Mouse (Mus musculus) cerebellum, adult 11 months (tissue): ENCODE measurements around the gene 1700003E16Rik.
A peak's percentile ranks its signal among the peaks of the same experiment; 100 is the strongest.

Experiments used
- DNase-seq: peaks from one replicate; pipeline ENCODE4 v3.0.0; 2022

Gene 1700003E16Rik

GRCm38 (mm10) chr6:83161921-83162641 is 5.9 kb downstream of the 1700003E16Rik start:
- DNase-seq: peak; percentile 53

- DNase-seq: peak; percentile 78
Measured at GRCm38 (mm10) chr6:83162701-83163100, 6.5 kb downstream of the 1700003E16Rik start.

- no peak for DNase-seq
Measured at GRCm38 (mm10) chr6:83165026-83165606, 8.9 kb downstream of the 1700003E16Rik start.

- DNase-seq: peak; percentile 95
Measured at GRCm38 (mm10) chr6:83165607-83166242, 9.5 kb downstream of the 1700003E16Rik start, which contains the start of gene Dctn1. Gene Dctn1, plus strand, starts transcription at chr6:83165920.

GRCm38 (mm10) chr6:83166243-83166630 is 10.0 kb downstream of the 1700003E16Rik start:
- DNase-seq: no peak

GRCm38 (mm10) chr6:83169872-83170271 is 13.7 kb downstream of the 1700003E16Rik start:
- no peak for DNase-seq

GRCm38 (mm10) chr6:83171063-83171462 is 14.9 kb downstream of the 1700003E16Rik start:
- DNase-seq: no peak

- no peak for DNase-seq
Measured at GRCm38 (mm10) chr6:83172240-83172920, 16.2 kb downstream of the 1700003E16Rik start.

- DNase-seq: no peak
Measured at GRCm38 (mm10) chr6:83175996-83176395, 19.8 kb downstream of the 1700003E16Rik start.

- DNase-seq: peak; percentile 62
Measured at GRCm38 (mm10) chr6:83179390-83180117, 23.4 kb downstream of the 1700003E16Rik start.

GRCm38 (mm10) chr6:83180605-83181004 is 24.4 kb downstream of the 1700003E16Rik start:
- no peak for DNase-seq

GRCm38 (mm10) chr6:83184858-83185435 is 28.7 kb downstream of the 1700003E16Rik start:
- no peak for DNase-seq

GRCm38 (mm10) chr6:83185895-83186861 is 30.0 kb downstream of the 1700003E16Rik start:
- peak; percentile 91 for DNase-seq

GRCm38 (mm10) chr6:83186946-83187345 is 30.7 kb downstream of the 1700003E16Rik start:
- no peak for DNase-seq

- no peak for DNase-seq
Measured at GRCm38 (mm10) chr6:83193571-83193970, 37.4 kb downstream of the 1700003E16Rik start.

- DNase-seq: peak; percentile 83
Measured at GRCm38 (mm10) chr6:83197345-83198004, 41.3 kb downstream of the 1700003E16Rik start.

GRCm38 (mm10) chr6:83203320-83203719 is 47.1 kb downstream of the 1700003E16Rik start:
- no peak for DNase-seq

- no peak for DNase-seq
Measured at GRCm38 (mm10) chr6:83205851-83206250, 49.6 kb downstream of the 1700003E16Rik start.

- DNase-seq: no peak
Measured at GRCm38 (mm10) chr6:83206321-83206720, 50.1 kb downstream of the 1700003E16Rik start.

- no peak for DNase-seq
Measured at GRCm38 (mm10) chr6:83207361-83208049, 51.3 kb downstream of the 1700003E16Rik start.
